Mouse (Mus musculus): ENCODE data around the gene Tmem11. TPM values are rescaled to one million over a fixed set of nuclear protein-coding genes. Genes with fewer than 3 reads are reported as not detected.

Gene Tmem11
- total RNA-seq, 2 experiments from 2014 or later: 30.0 to 33.3 TPM

- intact Hi-C loops (cut with DNase I): no loop called here
- no peak for DNase-seq
Observed at GRCm38 (mm10) chr11:60836897-60837296, 42.2 kb downstream of the Tmem11 start.

GRCm38 (mm10) chr11:60830433-60831052 lies 48.5 kb downstream of the Tmem11 start, which contains the start of gene Dhrs7b:
Gene Dhrs7b (plus strand): TSS chr11:60830631.
- intact Hi-C loops (cut with DNase I): loop anchor here (2.0 kb wide), 1 partner anchor 48 kb away; the partner anchor contains the start of gene Tmem11
- peak; percentile 79 to 81 for DNase-seq

GRCm38 (mm10) chr11:60828903-60829302 lies 50.2 kb downstream of the Tmem11 start:
- intact Hi-C loops (cut with DNase I): loop anchor here (2.0 kb wide), 1 partner anchor 130 kb away; the partner anchor contains the start of gene Llgl1
- DNase-seq: no peak

GRCm38 (mm10) chr11:60827241-60827945 lies 51.7 kb downstream of the Tmem11 start:
- DNase-seq: no peak
- intact Hi-C loops (cut with DNase I): no loop called here

- intact Hi-C loops (cut with DNase I): no loop called here
- DNase-seq: no peak
Observed at GRCm38 (mm10) chr11:60826700-60827099, 52.4 kb downstream of the Tmem11 start.

GRCm38 (mm10) chr11:60825191-60825590 lies 53.9 kb downstream of the Tmem11 start:
- intact Hi-C loops (cut with DNase I): no loop called here
- DNase-seq: no peak

- intact Hi-C loops (cut with DNase I): no loop called here
- no peak for DNase-seq
Observed at GRCm38 (mm10) chr11:60823771-60824170, 55.3 kb downstream of the Tmem11 start.

GRCm38 (mm10) chr11:60816398-60816797 lies 62.7 kb downstream of the Tmem11 start:
- DNase-seq: no peak

More at GRCm38 (mm10) chr11:60816398-60816797, 62.7 kb downstream of the Tmem11 start:
- intact Hi-C loops (cut with DNase I): no loop called here

Other genes starting within 250 kb of the Tmem11 start
- 10 to 100 TPM; 16.9 to 18.0 TPM for gene Llgl1, start 179.5 kb downstream of the Tmem11 start, total RNA-seq (2021)
- 100 to 1,000 TPM; 106 to 112 TPM for gene Flii, start 152.0 kb downstream of the Tmem11 start, total RNA-seq (2021)
- 10 to 100 TPM; 28.0 to 28.5 TPM for gene Mief2, start 150.9 kb downstream of the Tmem11 start, total RNA-seq (2021)
- 1 to 10 TPM; 4.5 to 4.8 TPM for gene Top3a, start 101.9 kb downstream of the Tmem11 start, total RNA-seq (2021)
- 10 to 100 TPM; 16.9 to 19.3 TPM for gene Smcr8, start 101.7 kb downstream of the Tmem11 start, total RNA-seq (2021)
- 10 to 100 TPM in 1 of 2 experiments, 1 to 10 TPM in 1; 8.1 to 11.1 TPM for gene Shmt1, start 67.6 kb downstream of the Tmem11 start, total RNA-seq (2021)
- gene Dhrs7b, start 48.6 kb downstream of the Tmem11 start, total RNA-seq (2021): 10 to 100 TPM; 20.6 to 20.7 TPM
- 10 to 100 TPM; 14.5 to 17.4 TPM for gene Natd1, start 35.5 kb upstream of the Tmem11 start, total RNA-seq (2021)
- gene Map2k3, start 52.8 kb upstream of the Tmem11 start, total RNA-seq (2021): 10 to 100 TPM; 71.2 to 77.8 TPM
- 10 to 100 TPM; 27.5 to 29.0 TPM for gene Kcnj12, start 143.3 kb upstream of the Tmem11 start, total RNA-seq (2021)
- gene Tnfrsf13b, start 247.5 kb upstream of the Tmem11 start, total RNA-seq (2021): 1 to 10 TPM in 1 of 2 experiments, under 1 TPM in 1; 0.91 to 1.1 TPM

All from heart, postnatal 14 days (tissue).